Mouse (Mus musculus): Measurements from ENCODE around the gene Cdc42ep5. TPM values are rescaled to one million over a fixed set of nuclear protein-coding genes. Genes with fewer than 3 reads are reported as not detected.

Cdc42ep5 gene
- total RNA-seq, 2 experiments from 2014 or later: 1.7 to 2.6 TPM

GRCm38 (mm10) chr7:4127894-4128293, 36.8 kb downstream of the Cdc42ep5 start:
- DNase-seq (ENCODE audit: low spot score in 2 of 2): no peak

GRCm38 (mm10) chr7:4126992-4127785, 37.5 kb downstream of the Cdc42ep5 start:
- peak in 1 of 2 experiments; percentile 17 for DNase-seq (ENCODE audit: low spot score in 2 of 2)

GRCm38 (mm10) chr7:4125306-4125705, 39.4 kb downstream of the Cdc42ep5 start:
- peak in 1 of 2 experiments; percentile 37 for DNase-seq (ENCODE audit: low spot score in 2 of 2)

- no peak for DNase-seq (ENCODE audit: low spot score in 2 of 2)
Observed at GRCm38 (mm10) chr7:4124856-4125255, 39.8 kb downstream of the Cdc42ep5 start.

GRCm38 (mm10) chr7:4124315-4124759, 40.3 kb downstream of the Cdc42ep5 start:
- peak; percentile 84 to 85 for DNase-seq (ENCODE audit: low spot score in 2 of 2)

- peak; percentile 85 to 89 for DNase-seq (ENCODE audit: low spot score in 2 of 2)
Observed at GRCm38 (mm10) chr7:4123732-4124131, 40.9 kb downstream of the Cdc42ep5 start.

GRCm38 (mm10) chr7:4122783-4123182, 41.9 kb downstream of the Cdc42ep5 start:
- peak in 1 of 2 experiments; percentile 30 for DNase-seq (ENCODE audit: low spot score in 2 of 2)

GRCm38 (mm10) chr7:4122076-4122768, 42.4 kb downstream of the Cdc42ep5 start:
- DNase-seq (ENCODE audit: low spot score in 2 of 2): peak in 1 of 2 experiments; percentile 37

- peak in 1 of 2 experiments; percentile 62 for DNase-seq (ENCODE audit: low spot score in 2 of 2)
Observed at GRCm38 (mm10) chr7:4119976-4120921, 44.4 kb downstream of the Cdc42ep5 start.

GRCm38 (mm10) chr7:4119344-4119902, 45.2 kb downstream of the Cdc42ep5 start, which contains the start of gene Ttyh1:
TSS of gene Ttyh1 (plus strand) at chr7:4119408.
- DNase-seq (ENCODE audit: low spot score in 2 of 2): peak; percentile 78 to 84

GRCm38 (mm10) chr7:4117050-4117814, 47.4 kb downstream of the Cdc42ep5 start:
- DNase-seq (ENCODE audit: low spot score in 2 of 2): peak in 1 of 2 experiments; percentile 35

- DNase-seq (ENCODE audit: low spot score in 2 of 2): peak; percentile 19 to 22
Observed at GRCm38 (mm10) chr7:4111766-4112165, 52.9 kb downstream of the Cdc42ep5 start.

GRCm38 (mm10) chr7:4103411-4103810, 61.2 kb downstream of the Cdc42ep5 start:
- DNase-seq (ENCODE audit: low spot score in 2 of 2): peak in 1 of 2 experiments; percentile 28

Other genes with a start within 250 kb of the Cdc42ep5 start
- gene Lilra6, start 249.4 kb downstream of the Cdc42ep5 start, total RNA-seq (2021): not detected
- gene Lair1, start 101.7 kb downstream of the Cdc42ep5 start, total RNA-seq (2021): 1 to 10 TPM; 4.5 to 5.9 TPM
- gene Ttyh1, start 45.5 kb downstream of the Cdc42ep5 start, total RNA-seq (2021): 100 to 1,000 TPM; 610 to 702 TPM
- 100 to 1,000 TPM; 164 to 177 TPM for gene Leng8, start 27.8 kb downstream of the Cdc42ep5 start, total RNA-seq (2021)
- 1 to 10 TPM; 4.2 to 5.0 TPM for gene Leng9, start 14.5 kb downstream of the Cdc42ep5 start, total RNA-seq (2021)
- not detected for gene Lilra5, start 72.9 kb upstream of the Cdc42ep5 start, total RNA-seq (2021)
- not detected for gene Ncr1, start 172.9 kb upstream of the Cdc42ep5 start, total RNA-seq (2021)
- gene Gp6, start 232.9 kb upstream of the Cdc42ep5 start, total RNA-seq (2021): under 1 TPM in 1 of 2 experiments, not detected in 1; 0.07 TPM